Mouse (Mus musculus) liver, embryonic 16.5 days (tissue): ENCODE results near the gene Ubap1. TPM values are rescaled to one million over a fixed set of nuclear protein-coding genes. Genes with fewer than 3 reads are reported as not detected.

Source experiments
- ATAC-seq: fragments of 200-750 bp; cut with Nextera tagmentation; 2 replicates; pipeline ENCODE4 v1.8.0; 2017; ENCODE audit warnings: low read depth, mild to moderate bottlenecking, moderate number of reproducible peaks, moderate library complexity
- H3K27ac ChIP-seq: fragments of 300-500 bp; sonication (generic); 2 replicates; pipeline ENCODE4 v1.5.1; 2014; ENCODE audit warnings: mild to moderate bottlenecking, low read length
- H3K27me3 ChIP-seq: fragments of 300-500 bp; sonication (generic); 2 replicates; pipeline ENCODE4 v1.6.1; 2014; ENCODE audit warnings: low read depth, low read length, mixed read lengths; ENCODE audit not compliant: control insufficient read depth, insufficient read depth
- H3K36me3 ChIP-seq: fragments of 300-500 bp; sonication (generic); 2 replicates; pipeline ENCODE4 v1.6.1; 2014; ENCODE audit warnings: mild to moderate bottlenecking; ENCODE audit not compliant: control insufficient read depth, insufficient read depth
- H3K4me1 ChIP-seq: fragments of 300-500 bp; sonication (generic); 2 replicates; pipeline ENCODE4 v1.6.1; 2014; ENCODE audit warnings: low read depth, low read length, mixed read lengths; ENCODE audit not compliant: control insufficient read depth
- H3K4me2 ChIP-seq: fragments of 300-500 bp; sonication (generic); 2 replicates; pipeline ENCODE4 v1.6.1; 2014; ENCODE audit warnings: low read depth, low read length, mixed read lengths
- H3K4me3 ChIP-seq: fragments of 300-500 bp; sonication (generic); 2 replicates; pipeline ENCODE4 v1.5.1; 2014; ENCODE audit warnings: low read depth, mild to moderate bottlenecking, low read length
- H3K9ac ChIP-seq: fragments of 300-500 bp; sonication (generic); 2 replicates; pipeline ENCODE4 v1.6.1; 2014; ENCODE audit warnings: low read depth, low read length
- H3K9me3 ChIP-seq: fragments of 300-500 bp; sonication (generic); replicated peaks from 2 replicates; pipeline ENCODE4 v1.6.1; 2016; ENCODE audit warnings: low read length; ENCODE audit not compliant: control insufficient read depth
- WGBS: fragments of 180-500 bp; shearing (Covaris S2); extraction: QIAGEN DNeasy Blood & Tissue Kit; methylation state at CpG from one replicate; pipeline ENCODE4 v1.1.7; 2014; ENCODE audit not compliant: insufficient replicate concordance; 5-methylcytosine and 5-hydroxymethylcytosine counted together
- polyA plus RNA-seq: library from polyadenylated mRNA; unstranded; fragments of >200 nt; fragmentation: Nextera tagmentation; extraction: Ambion mirVana; gene quantifications from 2 replicates; pipeline ENCODE4 v1.2.1, GENCODE M21; 2015

The Ubap1 gene
- polyA plus RNA-seq, 1 experiment from 2014 or later, result 36.8 TPM

DNA sequence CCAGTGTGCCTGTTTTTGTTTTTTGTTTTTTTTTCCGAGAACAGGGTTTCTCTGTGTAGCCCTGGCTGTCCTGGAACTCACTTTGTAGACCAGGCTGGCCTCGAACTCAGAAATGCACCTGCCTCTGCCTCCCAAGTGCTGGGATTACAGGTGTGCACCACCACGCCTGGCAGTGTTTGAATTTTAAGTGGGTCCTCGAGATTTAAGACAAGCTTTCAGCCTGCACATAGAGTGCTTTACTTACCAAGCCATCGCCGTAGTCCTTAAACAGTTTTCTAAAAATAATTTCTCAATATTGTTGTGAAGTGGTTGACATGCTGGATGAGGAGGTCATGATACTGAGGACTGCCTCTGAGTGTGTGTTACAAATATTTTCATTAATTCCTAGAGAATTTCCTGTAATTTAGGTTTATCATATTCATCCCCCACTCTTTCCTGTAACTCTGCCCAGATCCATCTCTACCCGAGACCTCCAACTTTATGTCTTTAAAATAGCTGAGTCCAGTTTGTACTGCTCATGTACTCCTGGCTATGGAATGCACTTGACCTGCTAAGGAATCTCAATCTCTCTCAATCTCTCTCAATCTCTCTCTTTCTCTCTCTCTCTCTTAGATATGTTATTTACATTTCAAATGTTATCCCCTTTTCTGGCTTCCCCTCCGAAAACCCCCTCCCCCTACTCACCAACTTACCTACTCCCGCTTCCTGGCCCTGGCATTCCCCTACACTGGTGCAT is 21.1 kb downstream of the Ubap1 start:
- H3K36me3 ChIP-seq, result no peaks in the 10 kb centered on the region; the same call in none of the 2 replicates
- H3K4me3 ChIP-seq, result no peak overlapping the region
- H3K27ac ChIP-seq, result no peak overlapping the region
- no peak overlapping the region for H3K9ac ChIP-seq
- H3K4me1 ChIP-seq, result peaks cover 3% of the 10 kb centered on the region; the same call in 1 of the 2 replicates
- H3K9me3 ChIP-seq, result no peaks in the 10 kb centered on the region
- no peak for ATAC-seq
- H3K27me3 ChIP-seq, result no peaks in the 10 kb centered on the region
- no peak overlapping the region for H3K4me2 ChIP-seq
- WGBS, result 79% methylated on average over 9 of the region's 9 CpGs

DNA sequence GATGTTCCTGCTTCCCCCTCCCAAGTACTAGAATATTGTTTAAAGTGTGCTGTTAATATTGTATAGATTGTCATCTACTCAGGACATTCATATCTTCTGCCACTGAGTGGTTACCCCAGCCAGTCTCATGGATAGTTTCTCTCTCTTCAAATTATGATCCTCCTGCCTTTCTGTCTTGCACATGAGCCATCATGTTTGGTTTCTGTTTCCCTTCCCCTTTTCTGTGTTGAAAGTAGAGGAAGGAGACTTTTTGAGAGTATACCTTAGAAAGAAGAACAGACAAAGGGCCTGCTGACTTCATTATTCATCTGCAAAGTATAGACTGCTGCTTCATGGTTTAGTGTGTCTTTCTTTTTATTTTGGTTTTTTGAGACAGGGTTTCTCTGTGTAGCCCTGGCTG is 28.8 kb downstream of the Ubap1 start:
- peaks cover 6% of the 10 kb centered on the region for H3K4me1 ChIP-seq
- no peak overlapping the region for H3K27ac ChIP-seq
- H3K27me3 ChIP-seq, result no peaks in the 10 kb centered on the region
- H3K9me3 ChIP-seq, result no peaks in the 10 kb centered on the region
- ATAC-seq, result no peak
- no peak overlapping the region for H3K9ac ChIP-seq
- no peak overlapping the region for H3K4me3 ChIP-seq
- H3K36me3 ChIP-seq, result peaks cover 30% of the 10 kb centered on the region
- no peak overlapping the region for H3K4me2 ChIP-seq

DNA sequence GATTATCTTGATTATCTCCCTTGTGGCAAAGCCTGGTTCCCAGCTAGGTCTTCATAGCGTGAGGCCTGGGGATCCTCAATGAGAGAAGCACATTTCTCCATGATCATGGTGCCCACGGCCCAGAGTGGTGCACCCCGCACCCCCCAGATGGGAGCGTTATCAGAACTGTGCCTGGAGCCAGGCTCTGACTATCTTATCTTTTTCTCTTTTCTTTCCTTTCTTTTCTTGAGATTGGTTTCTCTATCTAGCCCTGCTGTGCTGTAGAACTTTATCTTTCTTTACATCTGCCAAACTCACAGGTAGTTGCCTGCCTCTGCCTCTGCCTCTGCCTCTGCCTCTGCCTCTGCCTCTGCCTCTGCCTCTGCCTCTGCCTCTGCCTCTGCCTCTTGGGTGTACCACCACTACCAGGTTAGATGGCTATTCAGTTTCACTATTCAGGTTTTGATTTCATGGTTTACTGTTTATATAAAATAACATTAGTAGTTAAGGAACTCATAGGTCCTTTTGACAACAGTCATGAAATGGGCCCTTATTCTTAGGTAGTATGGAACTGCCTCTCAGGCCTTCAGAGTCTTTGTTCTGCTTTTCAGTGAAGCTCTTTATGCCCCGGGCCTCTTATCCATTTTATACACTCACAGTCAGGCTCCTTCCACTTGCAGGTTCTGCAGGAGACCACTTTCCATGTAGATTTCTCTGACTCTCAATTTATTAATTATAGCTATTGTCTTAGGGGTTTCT is 32.6 kb downstream of the Ubap1 start:
- no peak overlapping the region for H3K4me3 ChIP-seq

DNA sequence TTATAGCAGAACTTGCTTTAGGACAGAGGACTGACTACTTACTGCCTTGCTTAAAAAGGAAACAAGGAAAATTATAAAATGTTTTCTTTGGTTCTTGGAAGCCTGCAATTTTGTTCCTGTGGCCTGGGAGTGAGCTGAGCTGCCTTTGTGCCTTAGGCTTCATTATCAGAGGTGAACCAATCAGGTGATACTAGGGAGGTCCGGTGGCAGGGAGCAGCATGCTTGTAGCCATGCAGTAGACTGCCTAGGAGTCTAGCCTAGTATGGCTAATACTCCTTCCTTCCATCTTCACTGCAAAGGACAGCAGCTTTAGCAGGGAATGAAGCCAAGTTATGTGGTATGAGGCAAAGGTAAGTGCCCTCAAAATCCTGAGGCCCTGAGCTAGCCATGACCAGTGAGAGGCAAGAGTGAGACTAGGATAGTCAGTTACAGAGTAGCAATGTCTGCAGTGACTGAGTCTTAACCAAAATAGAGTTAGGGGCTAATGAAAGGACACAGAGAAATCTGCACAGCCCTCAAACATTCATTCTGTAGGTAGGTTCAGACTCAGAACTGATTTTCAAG is 37.7 kb downstream of the Ubap1 start:
- Histone ChIP-seq H3K27ac (peak overlapping the region; percentile 93), H3K27me3 (no peaks in the 10 kb centered on the region), H3K9ac (peak overlapping the region; percentile 23; the same call in 1 of the 2 replicates), H3K4me3 (no peak overlapping the region), H3K4me1 (peaks cover 33% of the 10 kb centered on the region), H3K4me2 (no peak overlapping the region; the same call in 1 of the 2 replicates), H3K36me3 (peaks cover 27% of the 10 kb centered on the region), H3K9me3 (no peaks in the 10 kb centered on the region)
- 36% methylated on average over 1 of the region's 1 CpGs for WGBS
- ATAC-seq, result peak; percentile 32; the same call in 1 of the 2 replicates

More for the DNA sequence above, 32.6 kb downstream of the Ubap1 start:
- no peaks in the 10 kb centered on the region for H3K9me3 ChIP-seq
- no peak overlapping the region for H3K4me2 ChIP-seq
- H3K27me3 ChIP-seq, result no peaks in the 10 kb centered on the region
- peak overlapping the region; percentile 15; the same call in 1 of the 2 replicates for H3K27ac ChIP-seq
- H3K9ac ChIP-seq, result no peak overlapping the region
- peaks cover 35% of the 10 kb centered on the region for H3K36me3 ChIP-seq
- ATAC-seq, result peak; percentile 67
- peaks cover 12% of the 10 kb centered on the region for H3K4me1 ChIP-seq
- WGBS, result 45% methylated on average over 5 of the region's 5 CpGs

DNA sequence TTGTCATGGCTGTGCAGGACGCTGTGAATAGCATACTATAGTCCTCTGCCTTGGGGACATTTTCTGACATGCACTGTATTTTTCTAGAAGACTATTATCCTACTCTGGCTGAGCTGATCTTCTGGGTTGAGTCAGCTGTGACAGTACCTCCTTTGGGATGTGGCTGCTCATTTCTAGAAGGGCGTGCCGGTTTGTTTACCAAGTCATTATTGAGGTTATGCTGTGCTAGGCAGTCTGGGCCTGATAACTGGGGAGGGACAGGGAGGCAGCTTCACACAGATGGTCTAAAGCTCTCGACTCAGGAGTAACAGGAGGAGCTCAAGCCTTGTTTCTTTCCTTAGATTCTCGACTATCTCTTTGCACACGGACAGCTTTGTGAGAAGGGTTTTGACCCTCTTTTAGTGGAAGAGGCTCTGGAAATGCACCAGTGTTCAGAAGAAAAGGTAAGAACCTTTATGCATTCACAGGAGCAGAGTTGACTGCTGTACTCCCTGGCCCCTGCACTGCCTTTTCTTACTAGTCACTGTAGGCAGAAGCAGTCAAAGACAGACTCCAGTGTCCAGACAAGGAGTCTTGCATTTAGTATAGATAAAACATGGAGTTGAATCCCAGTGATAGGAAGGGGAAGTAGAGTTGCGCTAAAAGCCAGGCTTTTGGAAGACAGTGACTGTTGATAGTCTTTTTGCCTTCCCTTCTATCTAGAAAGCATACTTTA is 39.1 kb downstream of the Ubap1 start:
- Histone ChIP-seq H3K4me3 (peak overlapping the region; percentile 47), H3K9ac (peak overlapping the region; percentile 65), H3K4me2 (peak overlapping the region; percentile 59), H3K36me3 (peaks cover 40% of the 10 kb centered on the region), H3K9me3 (no peaks in the 10 kb centered on the region), H3K27me3 (no peaks in the 10 kb centered on the region), H3K4me1 (peaks cover 33% of the 10 kb centered on the region), H3K27ac (peak overlapping the region; percentile 93)
- peak; percentile 98 for ATAC-seq
- 41% methylated on average over 7 of the region's 7 CpGs for WGBS

DNA sequence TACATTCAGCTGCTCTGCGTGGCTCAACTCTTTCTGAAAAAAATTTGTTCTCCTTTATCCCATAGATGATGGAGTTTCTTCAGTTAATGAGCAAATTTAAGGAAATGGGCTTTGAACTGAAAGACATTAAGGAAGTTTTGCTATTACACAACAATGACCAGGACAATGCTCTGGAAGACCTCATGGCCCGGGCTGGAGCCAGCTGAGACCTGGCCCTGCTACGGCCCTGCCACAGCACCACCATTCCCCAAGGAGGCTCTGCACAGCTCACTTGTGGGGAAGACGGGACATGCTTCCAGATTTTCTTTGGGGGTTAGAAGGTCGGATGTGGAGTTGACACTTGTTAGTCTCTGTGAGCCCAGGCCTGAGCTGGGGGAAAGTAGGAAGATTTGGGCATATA is 39.8 kb downstream of the Ubap1 start:
- Histone ChIP-seq H3K36me3 (peaks cover 40% of the 10 kb centered on the region), H3K9me3 (no peaks in the 10 kb centered on the region), H3K27ac (peak overlapping the region; percentile 93), H3K4me3 (peak overlapping the region; percentile 47), H3K27me3 (no peaks in the 10 kb centered on the region), H3K9ac (peak overlapping the region; percentile 53), H3K4me2 (peak overlapping the region; percentile 59), H3K4me1 (peaks cover 33% of the 10 kb centered on the region)
- 83% methylated on average over 5 of the region's 5 CpGs for WGBS
- ATAC-seq, result no peak

DNA sequence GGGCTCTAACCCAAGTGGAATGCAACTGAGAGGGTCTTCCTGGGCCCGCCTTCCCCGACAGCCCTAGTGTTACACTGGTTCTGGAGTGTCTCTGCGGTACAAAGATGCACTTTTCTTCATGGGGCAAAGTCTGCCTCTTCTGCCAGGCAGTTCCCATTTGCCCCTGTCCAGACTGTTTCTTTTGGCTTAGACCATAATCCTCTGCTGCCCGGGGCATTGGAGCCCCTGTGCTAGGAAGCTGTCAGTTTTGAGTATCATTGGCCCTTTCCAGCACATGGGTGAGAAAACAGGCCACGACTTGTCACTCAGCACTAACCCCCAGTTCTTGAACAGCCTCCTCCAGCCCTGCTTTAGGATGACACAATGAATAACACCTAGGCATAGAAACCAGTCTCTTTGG is 40.4 kb downstream of the Ubap1 start:
- H3K9me3 ChIP-seq, result no peaks in the 10 kb centered on the region
- peak overlapping the region; percentile 53 for H3K9ac ChIP-seq
- H3K4me1 ChIP-seq, result peaks cover 33% of the 10 kb centered on the region
- H3K4me2 ChIP-seq, result peak overlapping the region; percentile 59
- peak overlapping the region; percentile 47 for H3K4me3 ChIP-seq
- 84% methylated on average over 5 of the region's 5 CpGs for WGBS
- H3K27me3 ChIP-seq, result no peaks in the 10 kb centered on the region
- peak overlapping the region; percentile 93 for H3K27ac ChIP-seq
- ATAC-seq, result no peak
- H3K36me3 ChIP-seq, result peaks cover 45% of the 10 kb centered on the region

DNA sequence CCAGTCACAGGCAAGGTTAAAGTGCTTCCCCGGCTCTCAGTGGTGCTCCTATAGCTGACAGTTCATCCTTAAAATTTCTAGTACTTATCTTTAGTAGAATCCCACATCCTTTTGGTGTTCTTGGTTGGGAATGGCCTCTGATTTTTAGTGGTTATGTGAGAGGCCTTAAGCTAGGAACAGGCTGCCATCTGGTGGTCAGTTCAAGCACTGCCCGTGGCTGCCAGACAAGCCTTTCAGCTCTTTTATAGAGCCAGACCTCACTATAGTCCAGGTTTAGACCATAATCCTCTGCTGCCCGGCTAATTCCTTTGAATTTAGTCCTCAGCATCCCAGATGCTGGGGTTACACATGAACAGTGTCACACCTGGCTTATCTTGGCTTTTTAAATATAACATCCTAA is 41.3 kb downstream of the Ubap1 start:
- WGBS, result 26% methylated on average over 3 of the region's 3 CpGs
- no peak overlapping the region; the same call in 1 of the 2 replicates for H3K27ac ChIP-seq
- 0 out of 2 replicates have a peak overlapping the region, but pooled peaks have one; percentile 47 for H3K4me3 ChIP-seq
- no peak overlapping the region for H3K9ac ChIP-seq
- no peak for ATAC-seq
- H3K4me2 ChIP-seq, result 0 out of 2 replicates have a peak overlapping the region, but pooled peaks have one; percentile 10
- H3K9me3 ChIP-seq, result no peaks in the 10 kb centered on the region
- peaks cover 33% of the 10 kb centered on the region for H3K4me1 ChIP-seq
- H3K36me3 ChIP-seq, result peaks cover 50% of the 10 kb centered on the region
- H3K27me3 ChIP-seq, result no peaks in the 10 kb centered on the region
